Mouse (Mus musculus) MEL (cell line): ENCODE measurements around the gene Gm20388. TPM values are rescaled to one million over a fixed set of nuclear protein-coding genes. Genes with fewer than 3 reads are reported as not detected.

Source experiments
- DNase-seq: peaks from one replicate; pipeline ENCODE4 v3.0.0; 2011; ENCODE audit warnings: low read depth, low spot score
- H3K27ac ChIP-seq: 2 replicates; pipeline ENCODE4 v1.5.1; 2012; ENCODE audit warnings: low read depth, mild to moderate bottlenecking, control low read depth, low read length, moderate library complexity; ENCODE audit not compliant: control insufficient read depth
- H3K27me3 ChIP-seq, 2 experiments: fragments of 150-350 bp in 1 of 2; sonication (generic) in 1 of 2; 2 replicates each; pipeline ENCODE4 v1.6.1; 2012; ENCODE audit warnings: low read length in 2 of 2, mild to moderate bottlenecking in 2 of 2, improper control_type of control experiment in 1 of 2, moderate library complexity in 1 of 2; ENCODE audit not compliant: insufficient read depth in 2 of 2, control insufficient read depth in 1 of 2
- H3K36me3 ChIP-seq, 2 experiments: 2 replicates each; pipeline ENCODE4 v1.6.1; 2012 to 2014; ENCODE audit warnings: low read length in 2 of 2, improper control_type of control experiment in 1 of 2, inconsistent platforms in 1 of 2, mild to moderate bottlenecking in 1 of 2; ENCODE audit not compliant: insufficient read depth in 2 of 2, control insufficient read depth in 1 of 2
- H3K4me1 ChIP-seq, 2 experiments: fragments of 150-350 bp in 1 of 2; sonication (generic) in 1 of 2; 2 replicates each; pipeline ENCODE4 v1.6.1; 2012; ENCODE audit warnings: low read length in 2 of 2, improper control_type of control experiment in 1 of 2, mild to moderate bottlenecking in 1 of 2; ENCODE audit not compliant: insufficient read depth in 2 of 2, control insufficient read depth in 1 of 2
- H3K4me3 ChIP-seq, 2 experiments: fragments of 150-350 bp in 1 of 2; sonication (generic) in 1 of 2; 2 replicates each; pipeline ENCODE4 v1.5.1; 2012; ENCODE audit warnings: low read depth in 2 of 2, low read length in 2 of 2, mild to moderate bottlenecking in 2 of 2, moderate library complexity in 2 of 2, control low read depth in 1 of 2, improper control_type of control experiment in 1 of 2; ENCODE audit not compliant: control insufficient read depth in 1 of 2, insufficient read depth in 1 of 2
- H3K79me2 ChIP-seq: 2 replicates; pipeline ENCODE4 v1.6.1; 2012; ENCODE audit warnings: mild to moderate bottlenecking, low read length, moderate library complexity; ENCODE audit not compliant: control insufficient read depth, poor library complexity, insufficient read depth
- H3K9ac ChIP-seq: 2 replicates; pipeline ENCODE4 v1.6.1; 2012; ENCODE audit warnings: low read depth, mild to moderate bottlenecking, control low read depth, low read length, moderate library complexity; ENCODE audit not compliant: control insufficient read depth, poor library complexity, severe bottlenecking
- H3K9me3 ChIP-seq: fragments of 150-350 bp; sonication (generic); replicated peaks from 2 replicates; pipeline ENCODE4 v1.6.1; 2012; ENCODE audit warnings: mild to moderate bottlenecking, low read length, improper control_type of control experiment, moderate library complexity; ENCODE audit not compliant: insufficient read depth
- BHLHE40 ChIP-seq: IDR thresholded peaks from 2 replicates; pipeline ENCODE4 v1.6.1; 2012; ENCODE audit warnings: low read depth, mild to moderate bottlenecking, inconsistent platforms, low read length, improper control_type of control experiment, borderline replicate concordance
- CHD1 ChIP-seq: IDR thresholded peaks from 2 replicates; pipeline ENCODE4 v1.6.1; 2012; ENCODE audit warnings: low read depth, mild to moderate bottlenecking, inconsistent platforms, low read length, improper control_type of control experiment
- CHD2 ChIP-seq: IDR thresholded peaks from 2 replicates; pipeline ENCODE4 v1.6.1; 2011; ENCODE audit warnings: low read length, improper control_type of control experiment
- EP300 ChIP-seq, 2 experiments: IDR thresholded peaks; 2 replicates each; pipeline ENCODE4 v1.6.1; 2011; ENCODE audit warnings: improper control_type of control experiment in 2 of 2, low read length in 2 of 2, low read depth in 1 of 2, mild to moderate bottlenecking in 1 of 2
- GATA1 ChIP-seq: IDR thresholded peaks from 2 replicates; pipeline ENCODE4 v1.6.1; 2011; ENCODE audit warnings: low read depth, low read length, improper control_type of control experiment
- JUND ChIP-seq: IDR thresholded peaks from 2 replicates; pipeline ENCODE4 v1.6.1; 2011; ENCODE audit warnings: low read depth, mild to moderate bottlenecking, improper control_type of control experiment, low read length
- MAFK ChIP-seq: IDR thresholded peaks from 2 replicates; pipeline ENCODE4 v1.6.1; 2011; ENCODE audit warnings: low read depth, mild to moderate bottlenecking, low read length, improper control_type of control experiment, borderline replicate concordance
- MXI1 ChIP-seq: IDR thresholded peaks from 2 replicates; pipeline ENCODE4 v1.6.1; 2011; ENCODE audit warnings: mild to moderate bottlenecking, low read depth, low read length, improper control_type of control experiment
- MYB ChIP-seq: IDR thresholded peaks from 2 replicates; pipeline ENCODE4 v1.6.1; 2011; ENCODE audit warnings: mild to moderate bottlenecking, low read depth, low read length, improper control_type of control experiment
- MYC ChIP-seq: IDR thresholded peaks from 2 replicates; pipeline ENCODE4 v1.6.1; 2011; ENCODE audit warnings: low read depth, mild to moderate bottlenecking, low read length, improper control_type of control experiment, moderate library complexity
- NRF1 ChIP-seq: IDR thresholded peaks from 2 replicates; pipeline ENCODE4 v1.6.1; 2014; ENCODE audit warnings: low read depth, mild to moderate bottlenecking, inconsistent platforms, low read length, improper control_type of control experiment, moderate library complexity; ENCODE audit not compliant: poor library complexity, insufficient read depth, severe bottlenecking
- POLR2AphosphoS5 ChIP-seq: IDR thresholded peaks from 2 replicates; pipeline ENCODE4 v1.6.1; 2012; ENCODE audit warnings: low read depth, borderline replicate concordance, mild to moderate bottlenecking, inconsistent platforms, low read length, moderate library complexity, mixed read lengths
- RCOR1 ChIP-seq: IDR thresholded peaks from 2 replicates; pipeline ENCODE4 v1.6.1; 2012; ENCODE audit warnings: low read depth, mild to moderate bottlenecking, inconsistent platforms, low read length, improper control_type of control experiment
- SIN3A ChIP-seq: IDR thresholded peaks from 2 replicates; pipeline ENCODE4 v1.6.1; 2012; ENCODE audit warnings: low read length, improper control_type of control experiment, inconsistent platforms
- SMC3 ChIP-seq: IDR thresholded peaks from 2 replicates; pipeline ENCODE4 v1.6.1; 2011; ENCODE audit warnings: low read depth, low read length, improper control_type of control experiment
- TAL1 ChIP-seq: IDR thresholded peaks from 2 replicates; pipeline ENCODE4 v1.6.1; 2012; ENCODE audit warnings: mild to moderate bottlenecking, inconsistent platforms, low read length, moderate library complexity, mixed read lengths
- TBP ChIP-seq: IDR thresholded peaks from 2 replicates; pipeline ENCODE4 v1.8.0; 2011; ENCODE audit warnings: low read depth, low read length, improper control_type of control experiment
- TCF12 ChIP-seq: IDR thresholded peaks from 2 replicates; pipeline ENCODE4 v1.6.1; 2014; ENCODE audit warnings: low read depth, mild to moderate bottlenecking, inconsistent platforms, low read length, improper control_type of control experiment, moderate library complexity
- USF1 ChIP-seq: IDR thresholded peaks from 2 replicates; pipeline ENCODE4 v1.6.1; 2014; ENCODE audit warnings: low read depth, mild to moderate bottlenecking, inconsistent platforms, low read length, improper control_type of control experiment, moderate library complexity
- USF2 ChIP-seq, 2 experiments: IDR thresholded peaks; 2 replicates each; pipeline ENCODE4 v1.6.1; 2011 to 2012; ENCODE audit warnings: improper control_type of control experiment in 2 of 2, low read length in 2 of 2, borderline replicate concordance in 1 of 2, inconsistent platforms in 1 of 2, low read depth in 1 of 2, mild to moderate bottlenecking in 1 of 2; ENCODE audit not compliant: insufficient read depth in 1 of 2
- ZKSCAN1 ChIP-seq: IDR thresholded peaks from 2 replicates; pipeline ENCODE4 v1.6.1; 2012; ENCODE audit warnings: low read depth, mild to moderate bottlenecking, inconsistent platforms, low read length, improper control_type of control experiment, moderate library complexity
- ZMIZ1 ChIP-seq: IDR thresholded peaks from 2 replicates; pipeline ENCODE4 v1.6.1; 2012; ENCODE audit warnings: low read depth, mild to moderate bottlenecking, inconsistent platforms, low read length, improper control_type of control experiment, moderate library complexity
- ZNF384 ChIP-seq: IDR thresholded peaks from 2 replicates; pipeline ENCODE4 v1.6.1; 2012; ENCODE audit warnings: low read depth, mild to moderate bottlenecking, inconsistent platforms, low read length, improper control_type of control experiment
- polyA plus RNA-seq, 2 experiments: library from polyadenylated mRNA; stranded (reverse) in 1 of 2; unstranded in 1 of 2; fragments of >175 nt in 1 of 2; fragments of >200 nt in 1 of 2; gene quantifications; 2 replicates each; pipeline versions ENCODE4 v1.2.1 to v1.2.4; 2012; ENCODE audit warnings: low replicate concordance in 2 of 2, low read depth in 1 of 2; ENCODE audit not compliant: insufficient read length in 2 of 2, insufficient read depth in 1 of 2, missing spikeins in 1 of 2
- total RNA-seq: library from RNA; depleted of rRNA; stranded (reverse); fragments of 300-350 nt; gene quantifications from 2 replicates; pipeline ENCODE4 v1.2.3, GENCODE M21; 2012

The Gm20388 gene
- total and polyA plus RNA-seq, 3 experiments, result 11.1 to 17.8 TPM; not detected in 1

- no peak overlapping the region for H3K9ac ChIP-seq
- no peaks in the 10 kb centered on the region for H3K27me3 ChIP-seq
- H3K27ac ChIP-seq, result no peak overlapping the region
- TF ChIP-seq POLR2AphosphoS5, result no peak
- no peak for TF ChIP-seq ZNF384
- no peak for TF ChIP-seq RCOR1
- TF ChIP-seq MYC, result no peak
- no peak for TF ChIP-seq USF2 (IDR thresholded peaks at IDR 0.05; ENCODE audit: borderline replicate concordance in 1 of 2, insufficient read depth in 1 of 2, low read depth in 1 of 2, low read length in 2 of 2)
- no peak for TF ChIP-seq GATA1
- no peak for TF ChIP-seq TAL1
- no peak for TF ChIP-seq CHD2
- no peak for TF ChIP-seq SIN3A
- TF ChIP-seq MXI1, result no peak
- TF ChIP-seq ZKSCAN1, result no peak
- TF ChIP-seq MAFK, result no peak
- no peak for TF ChIP-seq CHD1
- no peak for TF ChIP-seq SMC3
- no peak for TF ChIP-seq TCF12
- no peak for TF ChIP-seq MYB
- no peak for DNase-seq
- H3K9me3 ChIP-seq, result no peaks in the 10 kb centered on the region
- peaks cover 31 to 41% of the 10 kb centered on the region in 2 experiments for H3K4me1 ChIP-seq
- H3K79me2 ChIP-seq, result peaks cover 88% of the 10 kb centered on the region
- H3K36me3 ChIP-seq, result peaks cover 0 to 48% of the 10 kb centered on the region in 2 experiments; a peak in 2 of 4 replicates
- no peak overlapping the region for H3K4me3 ChIP-seq
Observed at GRCm38 (mm10) chr8:122953028-122953427, 3042.4 kb downstream of the Gm20388 start.

DNA sequence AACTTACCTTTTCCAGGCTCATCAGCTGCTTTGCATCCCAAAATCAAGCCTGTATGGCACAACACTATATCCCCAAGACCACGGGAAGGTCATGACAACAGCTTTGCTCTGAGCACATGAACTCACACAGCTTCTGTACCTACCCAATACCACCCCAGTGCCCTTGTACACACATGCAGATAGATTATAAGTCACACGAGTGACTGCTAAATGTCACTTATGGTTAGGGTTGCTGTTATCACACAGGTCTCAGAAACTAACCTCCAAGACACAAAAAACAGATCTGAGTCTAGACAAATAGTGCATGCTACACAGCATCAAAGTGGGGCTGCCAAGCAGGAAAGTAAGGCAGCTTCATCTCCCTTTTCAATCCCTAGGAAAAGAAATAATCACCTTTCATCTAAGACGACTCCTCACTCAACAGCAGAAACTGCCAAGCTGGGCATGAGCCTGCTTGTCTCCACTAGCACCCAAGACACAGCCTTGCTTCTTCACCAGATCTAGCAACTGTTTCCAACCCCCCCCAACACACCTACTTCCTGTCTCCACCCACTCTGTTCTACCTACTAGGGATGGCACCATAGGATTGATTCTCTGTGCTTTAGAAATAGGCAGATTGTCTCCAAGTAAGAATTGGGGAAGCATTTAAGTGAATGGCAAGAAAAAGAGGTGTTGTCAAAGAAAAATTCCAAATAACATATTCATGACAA lies 3043.6 kb downstream of the Gm20388 start:
- no peak for DNase-seq
- Histone ChIP-seq H3K27me3 (no peaks in the 10 kb centered on the region), H3K79me2 (peaks cover 87% of the 10 kb centered on the region), H3K9ac (no peak overlapping the region), H3K4me3 (no peak overlapping the region), H3K36me3 (peaks cover 2 to 51% of the 10 kb centered on the region in 2 experiments; a peak in 3 of 4 replicates), H3K9me3 (no peaks in the 10 kb centered on the region), H3K27ac (peak overlapping the region; percentile 11; the same call in 1 of the 2 replicates), H3K4me1 (peaks cover 31 to 43% of the 10 kb centered on the region in 2 experiments)
- TF ChIP-seq CHD2, result no peak
- TF ChIP-seq MYB, result no peak; the same call in 1 of the 2 replicates
- no peak for TF ChIP-seq NRF1
- TF ChIP-seq EP300 (IDR thresholded peaks at IDR 0.05; ENCODE audit: low read depth in 1 of 2, low read length in 2 of 2), result no peak
- 0 out of 2 replicates have a peak, but pooled peaks have one; percentile 16 for TF ChIP-seq BHLHE40
- no peak for TF ChIP-seq USF1
- TF ChIP-seq MXI1, result peak; percentile 50; the same call in 1 of the 2 replicates
- TF ChIP-seq JUND, result no peak
- TF ChIP-seq ZMIZ1, result no peak
- TF ChIP-seq TBP, result no peak
- no peak for TF ChIP-seq RCOR1
- peak; percentile 34; the same call in 1 of the 2 replicates for TF ChIP-seq SIN3A
